Mouse (Mus musculus): ENCODE measurements around the gene Hdac10.

DNA sequence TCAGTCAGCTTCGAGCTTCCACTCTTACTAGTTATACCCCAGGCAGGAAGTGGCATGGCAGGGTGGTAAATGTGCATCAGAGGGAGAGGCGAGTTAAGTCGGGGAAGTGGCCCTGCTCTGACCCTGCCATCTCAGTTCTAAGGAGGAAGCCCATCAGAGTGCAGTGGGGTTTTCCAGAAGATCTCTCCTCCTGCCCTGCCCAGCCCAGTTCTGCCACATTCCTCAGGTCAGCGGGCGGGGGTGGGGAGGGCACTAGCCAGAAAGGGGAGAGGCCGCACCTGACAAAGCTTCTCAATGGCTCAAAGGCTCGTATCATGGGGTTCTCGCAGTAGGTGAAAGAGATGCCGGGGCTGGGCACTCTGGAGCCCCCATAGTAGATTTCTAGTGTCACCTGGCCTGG lies 32.9 kb upstream of the Hdac10 start:
- TF ChIP-seq CTCF (IDR thresholded peaks at IDR 0.05; ENCODE audit: extremely low read depth, insufficient read depth, low read length) = no peak
- TF ChIP-seq POLR2A (IDR thresholded peaks at IDR 0.05; ENCODE audit: extremely low read depth, insufficient read depth, low read length) = no peak

Data from cortical plate, adult 2 months (tissue).